Mouse (Mus musculus): ENCODE measurements at regions not wholly inside any gene's neighbourhood (a gene's known extent, or its start where the extent isn't known, plus 50 kb on each side); places are given as distances from the start of the nearest gene placed in this dataset.

- TF ChIP-seq CTCF (IDR thresholded peaks at IDR 0.05) (no peak), POLR2A (IDR thresholded peaks at IDR 0.05; ENCODE audit: insufficient read depth, low read depth, low read length) (no peak), EP300 (IDR thresholded peaks at IDR 0.05; ENCODE audit: insufficient read depth, low read depth, low read length) (no peak)
Measured at GRCm38 (mm10) chr13:118245546-118245945, 140.9 kb upstream of the B430218F22Rik start.

Data from heart, adult 2 months (tissue).